Mouse (Mus musculus) left cerebral cortex, adult 8-10 months (tissue): Measurements from ENCODE around the gene Ect2l. TPM values are rescaled to one million over a fixed set of nuclear protein-coding genes. Genes with fewer than 3 reads are reported as not detected.

Experiments used
- DNase-seq, 2 experiments: peaks; one replicate each; pipeline ENCODE4 v3.0.0; 2022; ENCODE audit warnings: low spot score in 2 of 2
- total RNA-seq, 4 experiments: library from RNA; stranded (reverse); gene quantifications; 2 replicates each; pipeline ENCODE4 v1.2.4; 2022

Ect2l gene
- total RNA-seq, 4 experiments from 2014 or later: 0.16 to 0.65 (median 0.37) TPM

GRCm38 (mm10) chr10:18081536-18081935 is 129.2 kb downstream of the Ect2l start:
- no peak for DNase-seq

Other genes starting within 250 kb of the Ect2l start
- 10 to 100 TPM; 13.2 to 28.7 (median 18.5) TPM for gene Abracl, start 187.6 kb downstream of the Ect2l start, total RNA-seq
- 10 to 100 TPM; 64.5 to 74.6 (median 67.4) TPM for gene Reps1, start 155.0 kb downstream of the Ect2l start, total RNA-seq
- gene Ccdc28a, start 24.1 kb upstream of the Ect2l start, total RNA-seq: 10 to 100 TPM; 31.6 to 34.5 (median 33.1) TPM
- 10 to 100 TPM; 22.8 to 26.2 (median 23.7) TPM for gene Nhsl1, start 108.1 kb upstream of the Ect2l start, total RNA-seq